Mouse (Mus musculus) effector memory CD4-positive, alpha-beta T cell, adult 7 months (primary cell): Measurements from ENCODE around the gene Xrcc1. TPM values are rescaled to one million over a fixed set of nuclear protein-coding genes. Genes with fewer than 3 reads are reported as not detected.

ENCODE experiments used
- polyA plus RNA-seq: library from polyadenylated mRNA; unstranded; fragments of 100-300 nt; shearing (Covaris generic); gene quantifications from one replicate; pipeline ENCODE4 v1.2.1, GENCODE M21; 2017

Xrcc1 gene
- polyA plus RNA-seq: 47.0 TPM

DNA sequence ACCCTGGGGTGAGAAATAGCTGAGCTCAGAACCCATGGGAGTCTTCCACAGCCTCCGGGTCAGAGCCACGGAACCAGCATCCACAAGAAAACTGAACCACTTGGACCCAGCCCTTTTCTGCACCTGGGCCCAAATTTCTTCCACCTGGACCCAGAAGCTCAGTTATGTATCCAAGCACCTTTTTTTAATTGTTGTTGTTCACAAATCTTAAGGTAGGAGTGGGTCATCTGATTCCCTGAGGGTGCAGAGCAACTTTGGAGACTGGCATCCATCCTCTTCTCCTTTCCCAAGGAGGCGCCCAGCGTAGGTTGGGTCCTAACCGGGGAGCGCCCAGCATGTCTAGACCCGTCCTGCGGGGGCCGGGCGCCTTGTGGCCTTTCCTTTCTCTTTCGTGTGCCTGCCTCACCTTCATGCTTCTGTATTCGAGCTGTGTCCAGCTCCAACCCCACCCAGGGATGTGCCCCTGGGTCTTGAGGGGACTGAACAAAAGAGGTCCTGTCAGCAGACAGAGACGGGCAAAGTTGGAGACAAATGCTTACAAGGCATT is at the start of gene Xrcc1, which contains the start of gene Pinlyp:
TSS of gene Xrcc1 (plus strand) at position 222 of the 547 bp plus-strand sequence.
TSS of gene Pinlyp (minus strand) at position 51 of the 547 bp plus-strand sequence.

DNA sequence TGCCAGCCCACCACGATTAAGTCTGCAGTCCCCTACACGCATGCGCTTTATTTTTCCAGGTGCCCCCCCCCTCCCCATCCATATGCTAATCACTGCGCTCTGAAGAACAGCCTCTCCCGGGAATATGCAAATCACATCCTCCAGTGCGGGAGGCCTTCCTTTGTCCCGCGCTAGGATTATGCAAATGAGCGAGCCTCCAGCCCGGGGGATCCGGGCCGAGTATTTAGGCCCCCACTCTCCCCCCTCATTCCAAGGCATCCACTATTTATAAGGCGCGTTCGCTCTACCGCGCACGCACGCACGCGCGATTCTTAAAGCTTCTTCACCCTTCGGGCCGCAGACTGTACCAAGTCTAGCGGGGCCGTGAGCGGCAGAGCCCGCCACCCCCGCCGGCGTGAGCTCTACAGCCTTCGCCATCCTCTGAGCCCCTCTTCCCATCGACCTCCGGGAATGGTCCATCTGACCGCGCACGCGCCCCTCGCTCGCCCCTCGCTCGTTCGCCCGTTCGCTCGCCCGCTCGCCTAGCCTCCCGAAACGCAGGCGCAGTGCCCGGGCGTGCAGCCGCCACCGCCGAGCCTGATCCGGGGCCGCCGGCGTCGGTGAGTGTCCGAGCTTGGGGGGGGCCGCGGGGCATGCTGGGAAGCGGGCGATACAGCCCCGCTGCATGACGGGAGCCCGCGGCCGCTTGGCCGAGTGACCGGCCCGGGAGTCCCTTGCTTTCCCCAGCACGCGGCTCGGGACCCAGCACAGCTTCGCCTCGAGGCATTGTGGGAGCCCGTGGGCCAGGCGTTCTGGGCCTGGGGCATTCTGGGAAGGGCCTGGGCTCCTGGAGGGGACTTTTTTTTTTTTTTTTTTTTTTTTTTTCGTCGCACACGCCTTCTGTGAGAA is 39.0 kb upstream of the Xrcc1 start, which contains the start of gene Zfp428:
TSS of gene Zfp428 (plus strand) at position 169 of the 888 bp plus-strand sequence.

DNA sequence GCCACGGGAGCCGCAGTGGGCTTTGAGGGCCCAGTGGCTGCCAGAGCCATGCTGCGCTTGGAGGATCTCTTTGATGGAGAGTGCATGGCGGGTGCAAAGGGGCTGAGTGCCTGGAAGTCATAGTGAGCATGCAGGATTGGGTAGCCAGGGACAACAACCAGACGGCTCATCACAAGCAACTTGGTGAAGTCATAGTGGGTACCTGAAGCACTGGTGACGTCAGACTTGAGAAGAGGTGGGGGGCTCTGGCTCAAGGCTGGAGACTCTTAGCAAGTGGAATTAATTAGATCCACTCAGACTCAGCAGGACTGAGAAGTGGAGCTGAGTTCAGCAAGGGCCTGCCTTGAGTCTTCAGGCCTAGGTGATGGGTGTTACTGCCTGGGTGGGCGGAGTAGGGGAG is 33.7 kb upstream of the Xrcc1 start, which contains the start of gene AC161166.1:
TSS of gene AC161166.1 (minus strand) at position 101 of the 400 bp plus-strand sequence.

DNA sequence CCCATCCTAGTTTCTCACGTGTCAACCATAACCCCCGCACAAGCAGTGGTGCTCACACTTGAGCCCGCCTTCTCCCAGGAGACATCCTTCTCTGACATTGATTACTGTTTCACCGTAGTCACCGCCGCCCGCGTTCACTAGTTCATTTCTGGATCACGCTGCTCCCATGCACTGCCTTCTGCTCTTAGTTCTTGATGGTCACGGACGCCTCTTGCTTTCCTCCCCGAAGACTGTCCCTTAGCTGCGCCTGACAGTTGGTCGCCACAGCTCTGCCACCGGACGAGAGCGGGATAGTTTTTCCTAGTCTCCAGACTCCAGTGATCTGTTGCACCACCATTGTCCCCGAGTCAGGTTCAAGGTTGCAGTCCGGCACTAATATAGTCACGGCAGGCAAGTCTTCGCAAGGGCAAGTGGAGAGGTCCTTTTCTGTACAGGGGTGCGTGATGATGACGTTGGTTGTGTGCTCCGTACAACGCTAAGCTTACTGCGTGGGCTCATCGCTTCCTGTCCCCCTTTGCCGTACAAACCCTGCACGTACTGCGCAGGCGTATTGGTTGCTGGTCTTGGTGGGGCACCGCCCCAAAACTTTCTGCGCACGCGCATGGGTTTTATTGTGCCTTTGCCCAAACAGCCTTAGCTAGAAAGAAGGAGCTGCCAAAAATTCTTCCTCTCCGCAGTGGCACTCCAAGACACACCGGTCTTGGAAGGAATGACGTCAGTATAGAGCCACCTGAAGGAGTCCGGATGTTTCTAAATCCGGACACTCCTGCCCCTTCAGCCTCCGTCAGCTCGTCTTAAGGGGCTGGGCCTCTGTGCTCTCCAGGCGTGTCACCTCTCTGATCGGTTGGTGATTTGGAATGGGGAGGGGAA is 15.8 kb upstream of the Xrcc1 start, which contains the start of gene Irgq:
TSS of gene Irgq (plus strand) at position 628 of the 870 bp plus-strand sequence.

DNA sequence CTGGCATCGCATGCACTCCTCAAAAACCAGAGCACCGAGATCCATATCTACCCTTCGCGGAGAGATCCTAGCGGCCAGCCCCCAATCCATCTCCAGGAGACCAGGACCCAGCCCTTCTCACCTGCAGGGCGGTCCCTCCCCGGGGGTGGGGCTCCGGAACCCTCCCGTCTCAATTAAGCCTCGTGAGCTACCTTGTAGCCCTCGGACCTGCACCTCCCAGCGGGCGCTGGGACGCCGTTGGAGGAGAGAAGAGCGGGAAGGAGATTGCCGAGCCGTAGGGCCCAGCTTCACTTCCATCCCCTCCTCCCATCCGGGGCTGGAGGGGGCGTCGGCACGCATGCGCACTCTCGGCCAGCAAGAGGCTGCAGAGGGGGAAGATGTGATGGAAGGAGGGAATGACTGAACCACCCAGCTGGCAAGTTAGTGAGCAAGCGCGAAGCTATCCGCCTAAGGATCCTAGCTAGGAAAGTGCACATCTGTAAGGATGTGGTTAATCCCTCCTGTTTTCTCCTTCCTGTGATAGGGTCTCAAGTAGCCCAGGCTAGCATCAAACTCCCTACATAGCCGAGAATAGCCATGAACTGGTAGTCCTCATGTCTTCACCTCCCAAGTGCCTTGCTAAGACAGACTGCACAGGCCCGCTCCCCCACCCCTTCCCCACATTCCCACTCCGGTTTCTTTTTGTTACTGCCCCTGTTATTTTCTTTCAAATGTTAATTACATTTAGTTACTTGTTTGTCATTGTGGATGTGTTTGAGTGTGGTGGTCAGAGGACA is 41.4 kb downstream of the Xrcc1 start, which contains the start of the genes Ethe1 and Zfp575:
TSS of gene Ethe1 (plus strand) at position 214 of the 776 bp plus-strand sequence.
TSS of gene Zfp575 (minus strand) at position 312 of the 776 bp plus-strand sequence.

DNA sequence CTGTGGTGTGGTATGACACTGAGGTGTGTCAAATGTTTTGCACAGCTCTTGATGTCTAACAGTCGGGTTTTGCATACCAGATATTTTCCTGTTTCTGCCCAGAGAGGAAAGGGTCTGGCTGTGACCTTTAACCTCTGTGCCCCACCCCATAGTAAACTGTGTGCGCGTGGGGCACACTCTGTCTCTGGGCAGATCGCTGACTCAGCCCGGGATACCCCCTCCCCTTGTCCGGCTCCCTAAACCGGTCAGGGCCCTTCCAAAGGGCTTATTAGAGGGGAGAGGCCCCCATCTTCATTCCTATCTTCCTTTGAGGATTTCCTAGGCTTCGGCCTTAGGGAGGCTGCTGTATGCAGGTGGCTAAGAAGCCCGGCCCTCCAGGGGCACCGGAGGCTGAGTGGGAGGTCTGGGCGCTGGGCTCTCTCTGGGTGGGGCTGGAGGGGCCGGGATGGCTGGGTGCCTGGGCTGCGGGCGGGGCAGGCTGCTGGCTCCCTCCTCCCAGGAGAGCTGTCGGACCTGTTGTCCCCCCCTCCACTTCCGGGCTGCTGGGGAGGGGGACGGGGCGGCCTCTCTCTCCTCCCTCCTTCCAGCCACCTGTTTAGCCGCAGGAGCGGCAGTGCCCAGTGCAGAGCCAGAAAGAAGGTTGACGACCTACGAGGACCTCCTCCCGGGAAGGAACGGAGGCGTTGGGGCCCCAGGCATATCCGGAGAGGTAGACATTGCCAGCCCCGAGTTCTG is 64.2 kb downstream of the Xrcc1 start, which contains the start of gene Phldb3:
TSS of gene Phldb3 (plus strand) at position 620 of the 735 bp plus-strand sequence.

Other genes with a start within 250 kb of the Xrcc1 start
- gene Zfp61, start 245.1 kb upstream of the Xrcc1 start, polyA plus RNA-seq: 11.7 TPM
- 3.8 TPM for gene Zfp94, start 229.6 kb upstream of the Xrcc1 start, polyA plus RNA-seq
- gene Tescl, start 212.4 kb upstream of the Xrcc1 start, polyA plus RNA-seq: not detected
- 0.45 TPM for gene Lypd5, start 197.1 kb upstream of the Xrcc1 start, polyA plus RNA-seq
- 156 TPM for gene Kcnn4, start 176.0 kb upstream of the Xrcc1 start, polyA plus RNA-seq
- 49.0 TPM for gene Smg9, start 146.7 kb upstream of the Xrcc1 start, polyA plus RNA-seq
- not detected for gene Irgc1, start 94.0 kb upstream of the Xrcc1 start, polyA plus RNA-seq
- 1.8 TPM for gene Plaur, start 83.8 kb upstream of the Xrcc1 start, polyA plus RNA-seq
- not detected for gene Cadm4, start 64.3 kb upstream of the Xrcc1 start, polyA plus RNA-seq
- gene Zfp428, start 39.3 kb upstream of the Xrcc1 start, polyA plus RNA-seq: 1.3 TPM
- not detected for gene AC161166.1, start 33.8 kb upstream of the Xrcc1 start, polyA plus RNA-seq
- gene Irgq, start 15.6 kb upstream of the Xrcc1 start, polyA plus RNA-seq: 2.7 TPM
- gene Pinlyp, start 171 bp upstream of the Xrcc1 start, polyA plus RNA-seq: not detected
- gene Ethe1, start 41.3 kb downstream of the Xrcc1 start, polyA plus RNA-seq: 13.6 TPM
- not detected for gene Zfp575, start 41.4 kb downstream of the Xrcc1 start, polyA plus RNA-seq
- not detected for gene Phldb3, start 64.5 kb downstream of the Xrcc1 start, polyA plus RNA-seq
- gene Lypd3, start 90.3 kb downstream of the Xrcc1 start, polyA plus RNA-seq: not detected
- not detected for gene Tex101, start 130.4 kb downstream of the Xrcc1 start, polyA plus RNA-seq
- gene BC049730, start 163.0 kb downstream of the Xrcc1 start, polyA plus RNA-seq: not detected
- not detected for gene Gm4763, start 180.6 kb downstream of the Xrcc1 start, polyA plus RNA-seq
- not detected for gene Cd177, start 214.0 kb downstream of the Xrcc1 start, polyA plus RNA-seq
- gene Ceacam10, start 230.9 kb downstream of the Xrcc1 start, polyA plus RNA-seq: not detected